Mouse (Mus musculus) liver, embryonic 15.5 days (tissue): Measurements from ENCODE around the gene Dusp10. TPM values are rescaled to one million over a fixed set of nuclear protein-coding genes. Genes with fewer than 3 reads are reported as not detected.

Experiments
- ATAC-seq: fragments of 200-750 bp; cut with Nextera tagmentation; 2 replicates; pipeline ENCODE4 v1.8.0; 2017; ENCODE audit warnings: moderate number of reproducible peaks, mild to moderate bottlenecking, moderate library complexity; ENCODE audit not compliant: insufficient read depth
- H3K27ac ChIP-seq: fragments of 300-500 bp; sonication (generic); replicated peaks from 2 replicates; pipeline ENCODE4 v1.5.1; 2015; ENCODE audit warnings: mild to moderate bottlenecking, inconsistent platforms
- H3K27me3 ChIP-seq: fragments of 300-500 bp; sonication (generic); 2 replicates; pipeline ENCODE4 v1.6.1; 2015; ENCODE audit warnings: mild to moderate bottlenecking, inconsistent platforms
- H3K36me3 ChIP-seq: fragments of 300-500 bp; sonication (generic); replicated peaks from 2 replicates; pipeline ENCODE4 v1.6.1; 2015; ENCODE audit warnings: moderate library complexity, mild to moderate bottlenecking, inconsistent platforms
- H3K4me1 ChIP-seq: fragments of 300-500 bp; sonication (generic); replicated peaks from 2 replicates; pipeline ENCODE4 v1.6.1; 2015; ENCODE audit warnings: inconsistent platforms
- H3K4me2 ChIP-seq: fragments of 300-500 bp; sonication (generic); 2 replicates; pipeline ENCODE4 v1.6.1; 2015; ENCODE audit warnings: moderate library complexity, mild to moderate bottlenecking, inconsistent platforms
- H3K4me3 ChIP-seq: fragments of 300-500 bp; sonication (generic); replicated peaks from 2 replicates; pipeline ENCODE4 v1.5.1; 2015; ENCODE audit warnings: mild to moderate bottlenecking, inconsistent platforms
- H3K9ac ChIP-seq: fragments of 300-500 bp; sonication (generic); 2 replicates; pipeline ENCODE4 v1.6.1; 2015; ENCODE audit warnings: moderate library complexity, mild to moderate bottlenecking, inconsistent platforms
- H3K9me3 ChIP-seq: fragments of 300-500 bp; sonication (generic); replicated peaks from 2 replicates; pipeline ENCODE4 v1.6.1; 2016; ENCODE audit warnings: inconsistent platforms
- WGBS: fragments of 180-500 bp; shearing (Covaris S2); methylation state at CpG from one replicate; pipeline ENCODE4 v1.1.7; 2015; ENCODE audit warnings: mixed read lengths; ENCODE audit not compliant: insufficient replicate concordance; 5-methylcytosine and 5-hydroxymethylcytosine counted together
- polyA plus RNA-seq: library from polyadenylated mRNA; unstranded; fragments of >200 nt; fragmentation: Nextera tagmentation; extraction: Ambion mirVana; gene quantifications from 2 replicates; pipeline ENCODE4 v1.2.1, GENCODE M21; 2015

Gene Dusp10
- polyA plus RNA-seq, result 2.5 and 2.6 TPM in 2 replicates

DNA sequence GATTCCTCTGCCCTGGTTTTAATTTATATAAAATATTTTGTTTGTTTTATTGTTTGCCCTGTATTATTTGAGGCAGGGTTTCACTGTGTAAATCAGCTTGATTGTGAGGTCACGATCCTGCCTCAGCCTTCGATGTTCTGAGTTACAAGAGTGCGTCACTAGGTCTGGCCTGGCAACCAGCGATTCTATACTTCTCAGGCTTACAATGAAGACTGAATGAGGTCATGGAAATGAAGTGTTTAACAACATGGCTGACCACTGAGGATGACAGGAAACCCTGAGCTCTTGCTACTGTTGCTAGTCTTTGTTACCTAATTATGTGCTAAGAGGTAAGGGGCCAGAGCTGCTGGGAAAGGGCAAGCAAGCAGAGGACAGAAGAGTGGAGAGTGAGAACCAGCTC, at the start of gene Dusp10:
TSS of gene Dusp10 (plus strand) at position 197 of the 400 bp plus-strand sequence.
- no peak within 1 kb of the TSS for H3K27ac ChIP-seq
- no peak for ATAC-seq
- 81% methylated on average over 4 of the region's 4 CpGs for WGBS

DNA sequence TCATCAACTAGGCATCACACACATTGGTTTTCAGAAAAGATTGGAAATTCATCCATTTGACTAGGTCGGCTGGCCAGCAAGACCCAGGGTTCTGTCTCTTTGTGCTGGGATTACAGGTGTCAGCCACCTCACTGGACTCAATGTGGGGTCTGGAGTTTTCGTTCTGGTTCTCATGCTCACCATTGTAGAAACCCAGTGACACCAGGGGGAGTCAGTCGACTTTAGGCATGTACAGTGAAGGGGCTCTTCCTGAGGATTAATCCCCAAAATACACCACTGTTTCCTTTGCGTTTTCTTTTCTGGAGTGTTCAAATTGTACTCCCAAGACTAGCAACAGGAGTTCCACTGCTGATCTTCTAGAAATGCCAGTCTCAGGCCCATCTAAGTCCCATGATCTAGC, 47.8 kb upstream of the Dusp10 start:
- WGBS, result 57% methylated on average over 4 of the region's 4 CpGs
- no peak overlapping the region for H3K9ac ChIP-seq
- no peaks in the 10 kb centered on the region for H3K4me1 ChIP-seq
- no peak overlapping the region for H3K4me2 ChIP-seq
- H3K27me3 ChIP-seq, result no peaks in the 10 kb centered on the region
- H3K4me3 ChIP-seq, result no peak overlapping the region
- no peaks in the 10 kb centered on the region for H3K9me3 ChIP-seq
- no peaks in the 10 kb centered on the region for H3K36me3 ChIP-seq
- ATAC-seq, result no peak
- no peak overlapping the region for H3K27ac ChIP-seq

More for the DNA sequence above, at the start of gene Dusp10:
- H3K4me3 ChIP-seq, result no peak within 1 kb of the TSS
- H3K4me1 ChIP-seq, result 0 out of 2 replicates have a peak, but pooled peaks cover 4% of the 10 kb centered on the region
- H3K36me3 ChIP-seq, result no peaks in the 10 kb centered on the region
- H3K4me2 ChIP-seq, result no peak within 1 kb of the TSS
- H3K9ac ChIP-seq, result no peak within 1 kb of the TSS
- no peaks in the 10 kb centered on the region for H3K27me3 ChIP-seq
- no peaks in the 10 kb centered on the region for H3K9me3 ChIP-seq

- Histone ChIP-seq H3K9ac (no peak overlapping the region), H3K4me1 (no peaks in the 10 kb centered on the region), H3K9me3 (no peaks in the 10 kb centered on the region), H3K36me3 (no peaks in the 10 kb centered on the region), H3K4me3 (no peak overlapping the region), H3K27ac (no peak overlapping the region), H3K4me2 (no peak overlapping the region), H3K27me3 (no peaks in the 10 kb centered on the region)
- 53% methylated on average over 1 of the region's 1 CpGs for WGBS
- no peak for ATAC-seq
Measured at GRCm38 (mm10) chr1:183969265-183969664, 43.8 kb upstream of the Dusp10 start.

DNA sequence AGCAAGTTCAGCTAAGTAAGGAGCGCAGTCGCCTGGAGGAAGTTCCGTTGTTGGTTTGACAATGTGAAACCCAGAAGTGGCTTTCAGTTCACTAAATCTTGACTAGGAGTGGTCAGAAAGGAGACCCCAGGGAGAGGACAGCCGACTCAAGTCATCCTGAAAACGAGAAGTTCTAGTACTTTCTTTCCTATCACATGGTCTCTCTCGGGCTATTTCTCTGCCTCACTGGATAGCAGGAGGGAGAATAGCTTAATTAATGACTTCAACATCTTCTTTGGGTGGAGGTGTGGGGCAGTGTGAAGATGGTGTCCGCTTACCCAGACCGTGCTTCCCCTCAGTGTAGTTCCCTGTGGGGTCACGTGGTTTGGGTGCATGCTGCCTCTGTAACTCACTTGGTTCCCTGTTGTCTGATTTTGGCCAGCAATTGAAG, 33.3 kb upstream of the Dusp10 start:
- no peak overlapping the region for H3K9ac ChIP-seq
- no peaks in the 10 kb centered on the region for H3K36me3 ChIP-seq
- H3K27me3 ChIP-seq, result no peaks in the 10 kb centered on the region
- peak; percentile 69 for ATAC-seq
- no peaks in the 10 kb centered on the region for H3K4me1 ChIP-seq
- no peak overlapping the region for H3K4me2 ChIP-seq
- H3K4me3 ChIP-seq, result no peak overlapping the region
- no peaks in the 10 kb centered on the region for H3K9me3 ChIP-seq
- no peak overlapping the region for H3K27ac ChIP-seq
- WGBS, result 52% methylated on average over 9 of the region's 9 CpGs

DNA sequence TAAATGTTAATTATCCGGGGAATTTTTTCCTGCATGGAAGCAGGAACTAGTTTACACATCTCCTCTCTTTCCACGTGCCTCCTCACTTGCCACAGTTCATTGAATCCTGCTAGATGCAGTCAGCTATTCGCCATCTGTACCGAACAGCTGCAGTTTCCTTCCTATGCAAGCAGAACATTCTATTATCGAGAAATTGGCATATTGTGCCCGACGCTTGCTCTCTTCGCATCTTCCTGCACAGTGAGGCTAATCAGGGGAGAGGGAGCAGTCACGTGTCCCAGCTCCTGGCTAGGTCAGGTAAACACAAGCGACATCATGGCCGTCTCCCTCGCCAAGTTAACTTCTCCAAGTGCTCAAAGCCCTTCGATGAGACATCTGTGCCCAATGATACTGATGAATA, 31.0 kb upstream of the Dusp10 start:
- Histone ChIP-seq H3K27me3 (no peaks in the 10 kb centered on the region), H3K9ac (no peak overlapping the region), H3K27ac (no peak overlapping the region), H3K9me3 (no peaks in the 10 kb centered on the region), H3K4me1 (no peaks in the 10 kb centered on the region), H3K4me2 (no peak overlapping the region), H3K4me3 (no peak overlapping the region), H3K36me3 (no peaks in the 10 kb centered on the region)
- no peak for ATAC-seq
- 37% methylated on average over 13 of the region's 13 CpGs for WGBS

- Histone ChIP-seq H3K4me3 (no peak overlapping the region), H3K4me2 (no peak overlapping the region), H3K27ac (no peak overlapping the region), H3K9me3 (no peaks in the 10 kb centered on the region), H3K4me1 (no peaks in the 10 kb centered on the region), H3K27me3 (no peaks in the 10 kb centered on the region), H3K36me3 (no peaks in the 10 kb centered on the region), H3K9ac (no peak overlapping the region)
- WGBS, result 82% methylated on average over 7 of the region's 7 CpGs
- ATAC-seq, result no peak
Measured at GRCm38 (mm10) chr1:183987711-183988245, 25.3 kb upstream of the Dusp10 start.

GRCm38 (mm10) chr1:183991921-183992320, 21.2 kb upstream of the Dusp10 start:
- no peaks in the 10 kb centered on the region for H3K27me3 ChIP-seq
- H3K36me3 ChIP-seq, result no peaks in the 10 kb centered on the region
- no peak overlapping the region for H3K27ac ChIP-seq
- H3K9me3 ChIP-seq, result no peaks in the 10 kb centered on the region
- no peak overlapping the region for H3K9ac ChIP-seq
- H3K4me2 ChIP-seq, result no peak overlapping the region
- no peaks in the 10 kb centered on the region for H3K4me1 ChIP-seq
- no peak for ATAC-seq
- no peak overlapping the region for H3K4me3 ChIP-seq
- 45% methylated on average over 2 of the region's 2 CpGs for WGBS

- Histone ChIP-seq H3K27ac (no peak overlapping the region), H3K9me3 (no peaks in the 10 kb centered on the region), H3K4me2 (no peak overlapping the region), H3K4me1 (no peaks in the 10 kb centered on the region), H3K4me3 (no peak overlapping the region), H3K9ac (no peak overlapping the region), H3K36me3 (no peaks in the 10 kb centered on the region), H3K27me3 (no peaks in the 10 kb centered on the region)
- no peak for ATAC-seq
- WGBS, result 48% methylated on average over 2 of the region's 2 CpGs
Measured at GRCm38 (mm10) chr1:183997207-183997606, 15.9 kb upstream of the Dusp10 start.

DNA sequence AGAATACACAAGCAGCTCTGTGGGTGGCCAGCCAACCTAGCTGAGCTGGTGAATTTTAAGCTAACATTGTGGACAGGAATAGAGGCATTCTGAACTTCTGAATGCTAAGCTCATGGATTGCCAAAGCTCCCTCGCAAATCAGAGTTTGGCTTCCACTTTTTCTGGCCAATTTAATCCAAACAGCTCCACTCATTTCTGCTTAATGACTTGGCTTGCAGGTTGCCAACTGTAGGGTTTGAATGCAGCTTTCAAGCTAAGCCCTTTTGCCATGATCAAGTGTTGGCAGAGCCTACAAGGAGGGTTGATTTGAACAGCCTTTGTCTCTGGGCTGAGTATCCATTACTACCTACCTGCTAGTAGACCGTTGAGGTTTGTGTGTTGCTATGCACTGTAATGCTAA, 10.6 kb upstream of the Dusp10 start:
- Histone ChIP-seq H3K4me1 (no peaks in the 10 kb centered on the region), H3K27ac (no peak overlapping the region), H3K4me2 (no peak overlapping the region), H3K4me3 (no peak overlapping the region), H3K9ac (no peak overlapping the region), H3K36me3 (no peaks in the 10 kb centered on the region), H3K27me3 (no peaks in the 10 kb centered on the region), H3K9me3 (no peaks in the 10 kb centered on the region)
- no peak for ATAC-seq
- WGBS, result 69% methylated on average over 2 of the region's 2 CpGs

DNA sequence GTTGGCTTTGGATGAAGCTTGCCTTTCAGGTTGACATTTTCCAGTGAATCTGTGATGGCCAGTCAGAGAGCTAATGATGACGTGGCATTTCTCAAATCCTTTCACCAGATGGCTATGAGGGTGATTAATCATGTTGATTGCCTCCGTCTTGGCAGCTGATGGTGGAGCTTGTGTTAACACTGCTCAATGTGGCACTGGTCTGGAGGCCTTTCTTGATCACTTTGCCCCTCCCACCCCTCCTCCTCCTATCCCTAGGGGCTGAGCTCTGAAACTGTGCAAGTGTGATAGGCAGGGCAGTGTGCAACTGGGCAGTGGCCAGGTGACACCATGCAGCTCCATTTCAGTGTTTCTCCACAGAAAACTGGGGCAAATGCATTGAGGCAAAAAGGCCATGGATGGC, 8.8 kb upstream of the Dusp10 start:
- no peak overlapping the region for H3K4me2 ChIP-seq
- 41% methylated on average over 2 of the region's 2 CpGs for WGBS

DNA sequence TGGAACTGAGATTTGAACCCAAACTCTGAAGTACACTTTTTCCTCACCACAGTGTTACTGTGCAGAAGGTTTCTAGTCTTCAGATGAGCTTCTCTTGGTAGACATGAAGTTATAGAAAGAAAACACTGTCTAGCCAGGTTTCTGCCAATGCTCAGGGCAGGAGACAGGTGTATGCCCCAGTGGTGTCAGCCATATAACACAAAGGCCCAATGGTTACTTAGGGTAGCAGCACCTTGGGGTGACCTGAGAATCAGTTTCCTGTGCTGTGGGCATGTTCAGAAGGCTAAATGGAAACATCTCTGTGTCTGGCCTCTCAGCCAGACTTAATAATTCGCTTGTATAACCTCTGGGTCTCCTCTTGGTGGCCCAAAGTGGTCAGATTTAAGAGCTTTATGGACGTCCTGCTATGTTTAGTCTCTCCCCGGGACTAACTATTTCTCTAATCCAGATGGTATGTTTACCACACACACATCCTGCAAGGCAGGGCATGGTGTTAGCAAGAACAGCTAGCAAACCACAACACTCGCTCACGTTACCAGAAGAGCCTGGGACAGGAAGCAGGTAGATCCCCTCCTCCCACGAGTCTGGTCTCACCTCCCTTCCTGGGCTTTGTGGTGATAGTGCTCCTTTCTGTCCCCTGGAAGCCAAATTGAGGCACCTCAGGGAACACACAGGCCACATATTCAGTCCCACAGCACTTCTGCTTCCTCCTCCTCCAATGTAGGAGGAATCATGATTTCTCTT, 7.6 kb upstream of the Dusp10 start:
- no peaks in the 10 kb centered on the region for H3K4me1 ChIP-seq
- H3K9me3 ChIP-seq, result no peaks in the 10 kb centered on the region
- WGBS, result 13% methylated on average over 6 of the region's 6 CpGs
- H3K36me3 ChIP-seq, result no peaks in the 10 kb centered on the region
- no peak overlapping the region for H3K4me2 ChIP-seq
- no peak for ATAC-seq
- no peak overlapping the region for H3K4me3 ChIP-seq
- H3K27me3 ChIP-seq, result no peaks in the 10 kb centered on the region
- no peak overlapping the region for H3K9ac ChIP-seq
- H3K27ac ChIP-seq, result no peak overlapping the region

More for the DNA sequence above, 8.8 kb upstream of the Dusp10 start:
- Histone ChIP-seq H3K9ac (no peak overlapping the region), H3K4me3 (no peak overlapping the region), H3K36me3 (no peaks in the 10 kb centered on the region), H3K4me1 (no peaks in the 10 kb centered on the region), H3K27ac (no peak overlapping the region), H3K27me3 (no peaks in the 10 kb centered on the region), H3K9me3 (no peaks in the 10 kb centered on the region)
- no peak for ATAC-seq

- H3K36me3 ChIP-seq, result no peaks in the 10 kb centered on the region
- H3K9ac ChIP-seq, result no peak overlapping the region
- no peak overlapping the region for H3K4me2 ChIP-seq
- H3K4me1 ChIP-seq, result no peaks in the 10 kb centered on the region
- no peak overlapping the region for H3K27ac ChIP-seq
- ATAC-seq, result no peak
- H3K27me3 ChIP-seq, result no peaks in the 10 kb centered on the region
- no peak overlapping the region for H3K4me3 ChIP-seq
- H3K9me3 ChIP-seq, result no peaks in the 10 kb centered on the region
Measured at GRCm38 (mm10) chr1:184006086-184006485, 7.0 kb upstream of the Dusp10 start.
